Mouse (Mus musculus): Measurements from ENCODE around the gene Zfp36l2.

Zfp36l2 gene

DNA sequence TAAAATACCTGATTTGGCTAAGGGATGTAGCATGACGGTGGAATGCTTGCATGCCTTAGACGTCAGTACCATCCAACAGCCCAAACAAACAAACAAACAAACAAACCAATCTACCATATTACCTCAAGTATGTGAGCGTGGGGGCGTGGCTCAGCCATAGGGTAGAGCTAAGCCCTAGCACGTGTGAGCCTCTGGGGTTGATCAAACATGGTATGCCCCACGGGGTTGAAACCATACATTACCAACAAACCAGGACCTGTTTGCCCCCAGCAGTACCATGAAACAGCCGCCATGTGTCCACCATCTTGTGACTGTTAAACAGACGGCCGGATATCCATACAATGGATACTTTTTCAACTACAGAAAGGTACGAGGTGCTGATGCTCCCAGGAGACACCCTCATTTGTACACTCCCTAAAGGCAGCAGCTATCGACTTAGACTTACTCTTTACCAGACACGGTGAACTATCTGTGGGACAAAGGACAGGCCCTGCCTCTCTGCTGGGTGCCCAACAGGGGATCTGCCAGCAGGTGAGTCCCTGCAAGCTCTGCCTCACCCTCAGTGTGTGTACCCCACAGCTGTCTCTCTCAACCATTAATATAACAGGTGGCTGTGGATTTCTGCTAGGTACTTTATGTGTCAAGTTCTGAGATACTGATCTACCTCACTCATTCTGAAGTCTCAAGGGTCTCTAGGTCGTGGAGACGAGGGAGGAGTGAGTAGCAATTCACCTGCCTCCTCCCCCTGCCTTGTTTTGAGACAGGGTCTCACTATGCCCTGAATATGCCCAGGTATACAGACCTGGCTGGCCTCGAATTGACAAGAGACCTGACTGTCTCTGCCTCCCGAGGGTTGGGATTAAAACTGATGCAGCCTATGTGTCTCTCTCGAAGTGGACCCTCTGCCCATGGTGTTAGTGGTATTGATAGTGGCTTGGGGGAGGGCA, 8.4 kb downstream of the Zfp36l2 start:
- DNase-seq (ENCODE audit: extremely low read depth, low read depth, low spot score): no peak

DNA sequence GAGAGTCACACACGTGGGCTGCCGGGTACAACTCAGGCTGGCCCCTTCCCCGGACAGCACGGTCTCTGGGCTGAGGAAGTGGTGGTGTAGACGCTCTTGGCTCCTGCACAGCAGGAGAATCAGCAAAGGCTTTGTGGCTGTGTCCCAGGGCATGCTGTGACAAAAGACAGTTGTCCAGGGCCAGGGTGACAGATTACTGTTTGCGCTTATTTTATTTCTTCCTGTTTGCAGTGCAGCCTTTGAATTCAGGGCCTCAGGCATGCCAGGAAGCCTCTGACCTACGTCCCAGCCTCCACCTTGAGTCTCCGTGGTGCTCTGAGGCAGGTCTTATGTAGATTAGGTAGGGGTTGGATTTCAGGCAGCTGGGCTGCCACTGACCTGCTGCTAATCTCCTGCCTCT, 10.3 kb downstream of the Zfp36l2 start:
- DNase-seq (ENCODE audit: extremely low read depth, low read depth, low spot score): no peak

DNA sequence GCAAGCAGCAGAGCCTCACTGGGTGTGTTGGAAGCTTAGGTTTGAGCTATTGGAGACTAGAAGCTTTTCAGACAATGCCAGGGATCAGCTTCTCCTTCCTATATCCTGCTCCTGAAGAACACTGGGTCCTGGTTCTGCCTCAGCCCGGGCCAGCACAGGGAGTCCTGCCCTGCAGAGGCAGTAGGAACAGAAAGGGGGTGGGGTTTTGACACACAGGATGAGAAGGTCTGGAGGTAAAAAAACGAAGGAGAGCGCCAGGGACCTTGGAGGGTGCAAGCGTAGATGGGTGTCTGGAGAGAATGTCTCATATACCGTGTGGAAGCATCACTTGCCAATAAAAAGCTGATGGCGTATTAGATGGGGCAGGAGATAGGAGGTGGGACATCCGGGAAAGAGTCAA, 11.3 kb downstream of the Zfp36l2 start:
- DNase-seq (ENCODE audit: extremely low read depth, low read depth, low spot score): no peak

DNA sequence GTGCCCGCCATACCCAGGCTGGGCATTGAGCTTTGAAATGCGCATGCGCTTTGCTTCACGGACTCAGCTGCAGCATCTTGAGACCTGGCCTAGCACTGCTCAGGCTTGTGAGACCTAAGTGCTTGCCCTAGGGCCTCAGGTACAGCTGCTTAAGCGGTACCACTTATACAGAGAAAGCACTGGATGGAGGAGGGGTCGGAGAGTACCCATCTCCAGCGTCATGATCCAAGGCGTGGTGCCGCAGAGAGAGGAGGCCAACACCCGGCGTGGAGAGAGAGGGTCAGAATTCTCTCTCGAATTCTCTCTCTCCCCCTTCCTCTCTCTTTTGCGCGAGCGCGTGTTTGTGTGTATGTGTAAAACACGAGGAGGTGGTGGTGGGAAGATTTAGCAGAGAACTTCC, 12.6 kb downstream of the Zfp36l2 start:
- no peak for DNase-seq (ENCODE audit: extremely low read depth, low read depth, low spot score)

DNA sequence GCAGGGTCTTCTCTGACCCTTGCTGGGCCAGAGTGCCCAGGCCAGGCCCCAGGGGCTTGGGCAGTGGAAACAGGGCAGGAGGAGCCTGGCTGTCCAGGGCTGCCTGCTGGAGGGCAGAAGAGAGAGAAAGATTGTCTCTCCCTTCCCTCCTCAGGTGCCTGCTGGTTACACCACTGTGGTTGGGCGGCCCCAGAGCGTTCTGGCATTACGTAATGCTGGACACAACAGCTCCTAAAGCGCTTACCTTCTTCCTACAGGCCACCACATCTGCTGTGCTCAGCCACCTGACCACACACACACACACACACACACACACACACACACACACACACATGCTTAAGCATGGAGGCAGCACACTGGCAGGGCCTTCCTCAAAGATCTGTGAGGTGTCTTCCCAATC, 20.4 kb downstream of the Zfp36l2 start:
- DNase-seq (ENCODE audit: extremely low read depth, low read depth, low spot score): no peak

DNA sequence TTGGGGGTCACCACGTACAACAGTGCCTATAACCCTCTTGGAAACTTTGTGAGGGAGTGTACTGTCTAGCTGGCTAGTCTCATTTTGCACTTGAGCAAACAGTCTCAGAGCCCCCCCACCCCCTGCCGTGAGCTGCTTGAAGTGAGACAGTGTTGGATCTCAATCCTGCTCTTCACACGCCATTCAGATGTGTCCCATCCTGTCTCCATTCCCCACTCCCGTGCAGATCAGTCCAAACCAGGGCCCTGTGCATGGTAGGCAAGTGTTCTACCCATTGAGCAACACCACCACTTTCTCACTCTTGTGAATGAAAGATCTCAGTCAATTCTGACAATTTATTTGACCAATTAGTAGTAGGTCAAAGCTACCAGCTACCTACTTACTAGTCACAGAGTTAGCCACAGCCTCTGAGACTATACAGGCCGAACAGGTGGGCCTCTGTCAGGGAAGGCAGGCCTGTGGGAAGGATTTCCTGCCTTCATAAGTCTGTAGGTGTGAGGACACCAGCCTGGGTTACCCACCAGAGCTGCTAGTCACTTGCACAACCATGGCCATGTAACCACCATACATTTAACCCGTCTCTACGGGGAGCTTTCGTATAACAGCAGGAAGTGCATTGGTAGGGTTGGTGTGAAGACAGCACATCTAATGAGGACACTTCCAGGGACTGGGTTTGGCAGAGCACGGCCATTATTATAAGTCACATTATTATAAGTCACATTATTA, 21.4 kb downstream of the Zfp36l2 start:
- no peak for DNase-seq (ENCODE audit: extremely low read depth, low read depth, low spot score)

DNA sequence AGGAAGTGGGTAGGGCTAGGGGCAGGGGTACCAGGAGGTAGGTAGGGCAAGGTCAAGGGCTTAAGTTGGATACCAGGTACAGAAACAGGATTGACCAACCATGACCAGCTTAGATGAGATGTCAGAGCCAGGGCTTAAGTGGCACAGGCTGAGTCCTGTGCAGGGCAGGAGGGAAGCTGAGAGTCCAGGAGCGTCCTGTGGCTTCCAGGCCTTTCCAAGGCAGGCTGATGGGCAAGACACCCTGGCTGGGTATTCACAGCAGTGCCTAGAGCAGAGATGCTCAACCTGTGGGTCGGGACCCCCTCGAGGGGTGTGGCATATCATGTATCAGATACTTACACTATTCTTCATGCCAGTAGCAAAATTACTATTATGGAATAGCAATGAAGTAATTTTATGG, 22.0 kb downstream of the Zfp36l2 start:
- DNase-seq (ENCODE audit: extremely low read depth, low read depth, low spot score): no peak

DNA sequence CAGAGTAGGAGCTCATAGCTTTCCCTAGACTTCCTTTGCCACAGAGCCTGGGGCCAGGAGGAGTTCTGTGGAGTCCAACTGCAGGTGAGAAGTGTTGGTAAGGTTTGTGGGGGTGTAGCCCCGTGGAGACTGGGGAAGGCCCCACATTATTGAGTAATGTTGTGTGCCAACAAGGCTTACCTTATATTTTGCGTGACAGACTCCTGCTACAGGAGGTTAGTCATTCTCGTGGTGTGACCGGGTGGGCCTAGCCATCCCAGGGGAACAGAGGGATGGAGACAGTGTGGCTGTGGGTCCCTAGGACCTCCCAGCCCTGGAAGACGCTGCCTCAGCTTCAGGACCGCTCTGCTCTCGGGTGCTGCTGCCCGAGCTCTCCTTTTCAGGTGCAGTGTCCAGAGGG, 23.6 kb downstream of the Zfp36l2 start:
- no peak for DNase-seq (ENCODE audit: extremely low read depth, low read depth, low spot score)

DNA sequence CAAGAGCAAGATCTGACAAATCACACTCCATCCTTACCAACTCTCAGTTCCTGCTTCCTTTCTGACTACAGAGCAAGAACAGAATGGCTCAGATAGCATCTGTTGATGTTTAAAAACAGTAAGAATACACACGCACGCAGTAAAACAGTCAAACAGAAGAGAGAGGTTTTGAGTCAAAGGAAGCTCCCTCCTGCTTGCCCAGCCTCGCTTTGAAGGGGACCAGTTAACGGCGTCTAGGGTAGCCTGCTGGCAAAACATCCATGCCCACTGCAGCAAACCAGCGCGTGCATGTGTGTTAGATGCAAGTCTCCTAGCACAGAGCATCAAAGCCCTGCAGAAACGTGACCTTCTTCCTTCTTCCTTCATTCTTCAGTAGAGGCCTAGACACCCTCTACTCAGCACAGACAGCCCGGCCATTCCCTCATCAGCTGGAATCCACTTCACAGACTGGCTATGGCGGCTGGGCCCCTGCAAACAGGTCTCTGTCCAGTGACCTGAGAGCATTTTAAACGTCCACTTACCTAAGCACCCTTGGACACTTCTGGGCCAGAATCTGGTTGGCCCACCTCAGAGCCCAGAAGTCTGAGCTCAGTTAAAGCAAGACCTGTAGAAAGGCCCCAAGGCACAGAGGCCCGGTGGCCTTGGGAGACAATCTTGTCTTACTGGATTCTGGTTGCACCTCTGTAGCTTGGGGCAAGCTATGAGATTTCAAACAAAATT, 24.5 kb downstream of the Zfp36l2 start:
- DNase-seq (ENCODE audit: extremely low read depth, low read depth, low spot score): no peak

DNA sequence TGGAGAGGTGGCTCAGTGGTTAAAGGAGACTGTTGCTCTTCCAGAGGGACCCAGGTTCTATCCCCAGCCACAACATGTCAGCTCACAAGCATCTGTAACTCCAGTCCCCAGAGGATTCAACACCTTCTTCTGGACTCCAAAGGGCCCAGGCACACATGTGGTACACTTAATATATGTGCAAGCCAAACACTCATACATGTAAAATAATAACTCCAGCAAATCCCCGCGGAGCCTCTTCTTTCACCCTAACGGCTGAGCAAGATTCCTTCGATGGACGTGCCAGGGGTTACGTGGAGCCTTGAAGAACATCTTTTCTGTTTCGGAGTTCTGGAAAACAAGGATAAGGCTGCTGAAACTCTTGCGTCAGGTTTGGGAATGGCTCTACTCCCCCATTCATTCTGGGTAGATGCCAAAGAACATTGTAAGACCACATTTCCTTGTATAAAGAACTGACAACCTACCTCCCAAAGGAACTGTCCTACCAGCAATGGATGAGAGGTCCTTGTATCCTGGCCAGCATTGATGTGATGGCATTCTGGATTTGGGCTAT, 25.5 kb downstream of the Zfp36l2 start:
- DNase-seq (ENCODE audit: extremely low read depth, low read depth, low spot score): no peak

DNA sequence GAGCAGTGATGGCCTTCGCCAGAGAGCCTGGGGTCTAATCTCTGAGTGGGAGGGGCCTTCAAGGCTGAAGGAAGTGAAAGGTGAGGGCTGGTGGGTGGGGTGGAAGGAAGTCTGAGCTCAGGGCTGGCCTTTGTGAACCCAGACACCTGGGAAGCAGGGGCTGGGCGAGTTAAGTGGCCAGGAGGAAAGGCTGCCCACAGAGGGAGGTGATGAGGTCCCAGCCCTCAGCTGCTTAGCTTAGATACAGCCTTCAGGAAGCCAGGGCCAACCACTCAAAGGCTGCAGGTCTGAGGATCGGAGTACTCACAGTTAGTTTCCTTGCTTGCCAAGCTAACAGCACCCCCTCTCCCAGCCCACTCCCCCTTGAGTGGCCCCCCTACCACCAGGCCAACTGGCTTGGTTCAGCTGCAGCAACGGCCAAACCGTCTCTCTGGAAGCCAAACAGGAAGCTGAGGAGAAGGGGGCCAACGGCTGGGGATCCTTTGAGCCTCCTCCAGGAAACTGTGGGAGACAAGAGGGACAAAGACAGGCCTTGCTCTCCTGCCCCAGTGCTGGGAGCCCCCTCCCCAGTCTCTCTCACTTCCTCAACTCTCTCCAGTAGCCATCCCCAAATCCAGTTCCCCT, 26.4 kb downstream of the Zfp36l2 start:
- no peak for DNase-seq (ENCODE audit: extremely low read depth, low read depth, low spot score)

DNA sequence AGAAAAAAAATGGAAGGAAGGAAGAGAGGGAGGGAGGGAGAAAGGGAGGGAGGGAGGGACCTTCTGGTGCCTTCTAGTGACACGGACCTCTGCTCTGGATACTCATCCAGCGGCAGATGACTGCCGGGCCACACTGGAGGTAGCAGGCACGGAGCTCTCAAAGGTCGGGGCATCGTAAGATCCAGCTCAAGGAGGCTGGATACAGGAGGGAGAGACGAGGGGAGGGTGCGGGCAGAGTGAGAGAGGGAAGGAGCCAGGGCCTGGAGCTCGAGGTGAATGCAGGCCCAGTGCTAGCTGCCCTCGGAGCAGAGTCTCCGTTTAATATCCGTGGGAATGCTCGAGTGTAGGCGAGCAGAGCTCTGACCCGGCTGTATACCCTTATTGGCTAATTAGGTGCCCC, 28.9 kb downstream of the Zfp36l2 start:
- no peak for DNase-seq (ENCODE audit: extremely low read depth, low read depth, low spot score)

DNA sequence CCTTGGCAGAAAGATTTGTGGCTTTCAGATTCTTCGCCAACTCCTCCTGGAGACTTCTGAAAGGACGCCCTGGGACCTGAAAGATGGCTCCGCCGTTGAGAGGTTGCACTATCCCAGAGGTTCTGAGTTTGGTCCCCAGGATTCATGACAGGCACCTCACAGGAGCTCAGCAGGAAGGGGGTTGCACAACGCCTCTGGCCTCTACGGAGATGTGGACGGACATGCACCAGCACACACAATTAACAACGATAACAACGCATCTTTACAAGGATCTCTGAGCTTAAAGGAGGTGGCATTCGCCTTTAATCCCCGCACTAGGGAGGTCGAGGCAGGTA, 29.3 kb downstream of the Zfp36l2 start:
- DNase-seq (ENCODE audit: extremely low read depth, low read depth, low spot score): no peak

DNA sequence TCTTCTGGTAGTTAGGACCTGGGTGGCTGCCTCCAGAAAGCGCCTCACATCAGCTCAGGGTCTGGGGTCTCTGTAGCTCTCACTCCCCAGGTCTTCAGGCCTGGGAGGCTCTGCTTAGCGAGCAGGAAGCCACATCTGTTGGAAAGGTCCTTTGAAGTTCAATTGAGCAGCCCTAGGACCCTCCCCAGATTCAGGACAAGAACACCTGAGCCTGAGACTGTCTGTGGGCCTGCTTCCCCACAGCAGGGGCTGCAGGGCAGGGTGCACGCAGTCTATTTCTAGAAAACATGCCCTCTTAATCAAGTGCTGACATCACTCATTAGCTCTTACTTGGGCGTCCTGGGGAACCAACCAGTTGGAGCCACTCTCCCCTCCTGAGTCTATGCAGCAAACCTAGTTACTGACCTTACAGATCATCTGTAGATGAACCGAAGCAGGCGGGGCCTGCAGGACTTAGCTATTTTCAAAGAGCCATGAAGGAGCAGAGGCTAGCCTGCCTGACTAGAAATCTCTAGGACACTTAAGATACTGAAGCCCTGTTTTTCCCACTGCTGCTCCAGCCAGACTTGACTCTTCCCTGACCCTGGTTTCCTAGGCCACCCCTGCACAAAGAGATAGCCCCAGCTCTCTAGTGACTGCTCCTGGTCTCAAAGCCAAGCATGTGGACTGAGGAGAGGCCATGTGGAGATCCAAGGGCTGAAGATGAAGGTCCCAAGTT, 29.8 kb downstream of the Zfp36l2 start:
- no peak for DNase-seq (ENCODE audit: extremely low read depth, low read depth, low spot score)

DNA sequence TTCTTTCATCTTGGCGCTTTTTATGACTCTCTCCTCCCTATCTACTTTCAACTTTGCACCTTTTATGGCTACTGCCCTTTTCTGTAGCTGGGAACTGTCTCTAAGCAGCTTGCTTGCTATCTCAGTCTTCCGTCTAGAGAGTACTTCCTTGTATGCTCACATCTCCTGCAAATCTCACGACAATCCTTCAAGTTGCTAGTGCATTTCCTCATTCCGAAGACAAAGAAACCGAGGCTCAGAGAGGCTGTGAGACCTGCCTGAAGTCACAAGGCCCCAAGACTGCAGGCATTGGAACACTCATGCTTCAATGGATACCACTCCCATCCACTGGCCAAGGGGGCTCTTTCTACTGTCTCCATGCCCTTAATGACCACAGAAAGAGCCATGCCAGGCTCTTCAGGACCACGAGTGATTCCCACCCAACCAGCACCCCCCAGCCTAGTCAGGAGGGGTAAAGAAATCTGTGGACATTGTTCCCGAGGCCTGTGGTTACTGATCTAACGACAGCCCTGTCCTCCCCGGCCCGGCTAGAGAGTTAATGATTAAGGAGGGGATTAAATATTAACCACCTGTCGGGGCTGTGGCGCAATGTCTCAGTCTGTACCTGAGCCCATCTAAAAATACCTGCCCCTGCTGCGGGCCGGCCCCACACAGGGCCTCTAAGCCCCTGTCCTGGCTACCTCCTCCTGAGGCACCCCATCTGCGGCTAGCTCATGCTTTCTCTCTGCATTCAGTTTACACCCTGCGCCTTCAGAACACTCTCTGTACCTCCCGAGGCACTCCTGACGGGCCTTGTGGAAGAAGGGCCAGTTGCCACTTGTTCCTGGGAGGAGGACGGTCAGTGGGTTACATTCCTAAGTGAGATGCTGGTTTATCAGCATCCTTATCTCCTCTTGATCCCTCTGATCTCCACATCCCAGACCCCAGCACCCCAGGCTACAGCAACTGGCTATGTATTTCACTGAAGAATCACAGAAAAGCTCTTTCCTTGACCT, 30.7 kb downstream of the Zfp36l2 start:
- no peak for DNase-seq (ENCODE audit: extremely low read depth, low read depth, low spot score)

DNA sequence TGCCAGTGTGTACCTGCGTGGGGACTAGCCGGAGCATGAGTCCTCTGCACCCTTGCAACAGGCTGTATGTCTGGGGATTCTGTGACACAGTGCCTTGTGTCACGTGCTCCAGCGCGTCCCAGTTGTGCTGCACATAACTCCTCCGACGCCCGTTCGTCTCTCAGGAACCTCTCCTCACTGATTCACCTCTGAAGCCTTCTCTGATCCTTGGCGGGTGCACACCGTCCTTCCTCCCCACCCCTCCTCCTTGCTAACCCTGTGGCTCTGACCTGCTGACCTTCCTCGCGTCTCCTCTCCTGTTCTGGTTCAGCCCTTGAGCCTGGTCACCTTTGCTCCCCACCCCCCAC, 31.5 kb downstream of the Zfp36l2 start:
- DNase-seq (ENCODE audit: extremely low read depth, low read depth, low spot score): no peak

DNA sequence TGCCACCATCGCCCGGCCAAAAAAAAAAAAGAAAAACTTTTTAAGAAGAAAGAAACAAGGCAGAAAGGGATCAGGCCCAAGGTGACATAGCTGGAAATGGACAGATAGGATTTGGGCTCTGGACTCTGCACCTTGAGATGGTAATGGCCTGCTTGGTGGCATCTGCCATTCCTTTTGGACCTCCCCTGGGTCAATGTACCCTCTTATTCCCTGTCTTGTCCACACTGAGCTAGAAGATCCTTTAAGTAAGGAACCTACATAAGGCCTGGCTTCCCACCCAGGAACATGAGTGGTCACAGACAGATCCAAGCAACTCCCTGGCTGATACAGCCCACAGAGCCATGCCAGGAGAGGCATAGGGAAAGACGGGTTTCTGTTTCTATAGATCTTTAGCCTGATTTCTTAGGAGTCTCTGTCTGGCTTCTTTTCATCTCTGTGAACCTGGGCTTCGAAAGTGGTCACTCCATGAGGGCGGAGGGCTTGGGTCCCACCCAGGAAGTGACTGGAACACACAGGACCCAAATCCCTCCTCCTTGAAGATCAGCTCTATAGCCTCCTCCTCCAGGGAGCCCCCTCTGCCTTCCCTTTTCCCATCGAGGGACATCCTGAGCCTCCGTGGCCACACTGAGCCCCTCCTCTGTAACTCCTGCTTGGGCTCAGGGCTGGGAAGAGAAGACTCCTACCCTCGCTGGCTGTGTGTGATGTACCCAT, 32.1 kb downstream of the Zfp36l2 start:
- DNase-seq (ENCODE audit: extremely low read depth, low read depth, low spot score): no peak

DNA sequence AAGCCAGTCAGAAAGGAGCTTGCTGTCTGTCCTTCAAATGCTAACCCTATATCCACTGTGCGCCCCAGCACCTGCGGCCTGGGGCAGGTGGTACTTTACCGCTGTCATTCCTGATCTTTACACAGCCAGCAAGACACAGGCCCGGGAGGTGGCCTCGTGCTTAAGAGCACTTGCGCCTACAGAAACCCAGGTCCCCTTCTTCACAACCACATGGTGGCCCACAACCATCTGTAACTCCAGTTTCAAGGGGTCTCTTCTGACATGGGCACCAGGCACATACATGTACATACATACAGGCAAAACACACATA, 32.8 kb downstream of the Zfp36l2 start:
- no peak for DNase-seq (ENCODE audit: extremely low read depth, low read depth, low spot score)

Data from fat pad, adult 2 months (tissue).